Mouse (Mus musculus): ENCODE measurements around the gene Pold3.

Pold3 gene

DNA sequence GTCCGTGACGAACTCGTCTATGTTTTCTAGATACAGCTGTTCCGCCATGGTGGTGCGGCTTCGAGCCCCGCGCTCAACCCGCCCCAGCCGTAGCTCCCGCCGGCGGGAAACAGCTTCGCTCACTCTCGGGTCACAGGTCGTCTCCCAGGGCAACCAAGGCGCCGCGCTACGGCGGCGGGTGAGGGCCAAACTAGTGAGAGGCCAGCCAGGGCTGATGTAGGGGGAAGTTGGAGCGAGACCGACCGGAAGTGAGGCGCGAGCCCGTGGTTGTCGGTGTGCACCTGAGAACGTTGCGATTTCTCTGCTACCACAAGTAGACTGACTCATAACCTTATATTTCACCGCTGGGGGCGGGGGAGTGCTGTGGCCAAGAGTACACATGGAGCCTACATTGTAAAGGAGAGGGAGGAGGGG is at the start of gene Pold3:
TSS of gene Pold3 (minus strand) at position 190 of the 414 bp plus-strand sequence.
- CTCF ChIA-PET = interaction anchor here (0.8 kb wide), 1 partner anchor 247 kb away, joined by 16 read pairs; no protein-coding TSS in a partner anchor

- CTCF ChIA-PET = no interaction called here
Observed at GRCm38 (mm10) chr7:100170756-100171155, 49.4 kb upstream of the Pold3 start.

GRCm38 (mm10) chr7:100168654-100169053 is 47.3 kb upstream of the Pold3 start:
- CTCF ChIA-PET = no interaction called here

DNA sequence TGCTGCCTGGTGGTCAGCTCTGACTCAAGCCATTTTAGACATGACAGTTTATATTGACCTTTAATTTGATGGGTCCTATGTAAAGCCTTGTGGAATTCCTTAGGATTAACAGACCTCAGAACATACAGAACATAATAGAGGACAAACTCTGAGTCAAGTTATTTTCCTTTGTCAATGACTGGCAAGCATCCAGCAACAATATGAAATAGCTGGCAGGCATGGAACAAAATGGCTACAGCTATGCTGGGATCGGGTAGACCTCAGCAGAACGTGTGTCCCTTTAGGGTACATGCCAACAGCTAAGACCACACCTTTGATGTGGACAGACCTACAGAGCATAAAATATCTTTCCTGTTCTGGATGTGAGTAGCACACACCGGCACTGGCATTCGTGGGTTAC is 42.1 kb upstream of the Pold3 start:
- CTCF ChIA-PET = interaction anchor here (0.6 kb wide), 1 partner anchor 547 kb away, joined by 4 read pairs; no protein-coding TSS in a partner anchor

- CTCF ChIA-PET = no interaction called here
Observed at GRCm38 (mm10) chr7:100160006-100160405, 38.6 kb upstream of the Pold3 start.

DNA sequence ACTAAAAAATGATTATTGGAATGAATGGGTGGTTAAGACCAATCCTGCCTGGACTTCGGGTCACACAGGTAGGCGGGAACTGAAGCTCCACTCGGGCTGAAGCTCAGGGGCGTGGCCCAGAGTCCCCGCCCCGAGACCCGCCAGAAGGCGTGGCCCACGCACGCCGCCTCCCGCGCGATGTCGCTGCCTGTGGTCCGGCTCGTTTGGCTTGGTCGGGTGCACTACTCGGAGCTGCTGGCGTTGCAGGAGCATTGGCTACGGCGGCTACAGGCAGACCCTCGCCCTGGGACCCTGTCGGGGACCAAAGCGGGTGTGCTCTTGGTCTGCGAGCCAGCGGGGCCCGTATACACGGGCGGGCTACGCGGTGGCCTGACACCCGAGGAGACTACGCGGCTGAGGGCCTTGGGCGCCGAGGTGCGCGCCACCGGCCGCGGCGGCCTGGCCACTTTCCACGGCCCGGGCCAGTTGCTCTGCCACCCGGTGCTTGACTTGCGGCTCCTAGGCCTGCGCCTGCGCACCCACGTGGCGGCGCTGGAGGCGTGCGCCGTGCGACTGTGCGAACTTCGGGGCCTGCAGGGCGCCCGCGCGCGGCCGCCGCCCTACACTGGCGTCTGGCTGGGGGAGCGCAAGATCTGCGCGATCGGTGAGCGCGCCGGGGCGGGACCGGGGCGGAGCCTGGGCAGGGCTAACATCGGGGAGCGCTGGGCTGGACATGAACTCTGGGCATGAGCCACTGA is 37.9 kb upstream of the Pold3 start, which contains the start of gene Lipt2:
TSS of gene Lipt2 (plus strand) at position 173 of the 737 bp plus-strand sequence.
- CTCF ChIA-PET = no interaction called here

GRCm38 (mm10) chr7:100157669-100158068 is 36.3 kb upstream of the Pold3 start:
- CTCF ChIA-PET = no interaction called here

- CTCF ChIA-PET = no interaction called here
Observed at GRCm38 (mm10) chr7:100150626-100151025, 29.3 kb upstream of the Pold3 start.

GRCm38 (mm10) chr7:100150086-100150485 is 28.7 kb upstream of the Pold3 start:
- CTCF ChIA-PET = no interaction called here

DNA sequence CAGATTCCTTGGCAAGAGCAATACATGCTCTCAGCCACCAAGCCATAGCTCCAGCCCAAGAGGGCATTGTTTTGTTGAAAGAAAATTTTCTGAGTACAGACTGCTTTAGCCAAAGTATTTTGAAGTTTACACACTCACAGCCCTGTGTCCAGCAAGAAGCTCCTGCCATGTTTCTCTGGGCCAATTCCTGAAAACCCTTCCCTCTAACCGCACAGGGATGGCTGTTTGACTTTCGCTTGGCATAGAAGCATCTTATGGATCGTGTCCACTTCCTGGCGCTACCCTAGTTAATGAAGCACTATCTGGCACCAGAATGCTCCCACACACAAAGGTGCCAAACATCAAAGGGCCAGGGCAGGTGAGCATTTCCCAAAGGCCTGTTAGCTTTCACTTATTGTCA is 27.2 kb upstream of the Pold3 start:
- CTCF ChIA-PET = no interaction called here

DNA sequence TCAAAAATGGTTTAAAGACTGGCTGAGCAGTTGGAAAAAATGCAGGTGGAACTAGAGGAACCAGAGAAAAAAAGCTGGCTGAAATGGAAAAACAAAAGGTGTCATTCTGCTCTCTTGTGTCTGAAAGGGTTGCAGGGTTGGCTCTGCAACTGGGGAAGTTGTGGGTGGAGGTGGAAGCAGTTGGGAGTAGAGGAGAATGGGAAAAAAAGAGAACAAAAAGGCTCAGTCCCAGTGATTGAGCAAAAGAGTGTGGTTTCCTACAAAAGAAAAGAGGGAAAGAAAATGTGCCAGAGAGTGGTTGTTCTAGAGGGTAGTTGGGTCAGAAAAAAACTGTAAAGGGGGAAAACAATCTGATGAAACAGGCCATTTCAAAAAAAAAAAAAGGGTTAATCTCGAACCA is 19.2 kb upstream of the Pold3 start:
- CTCF ChIA-PET = no interaction called here

DNA sequence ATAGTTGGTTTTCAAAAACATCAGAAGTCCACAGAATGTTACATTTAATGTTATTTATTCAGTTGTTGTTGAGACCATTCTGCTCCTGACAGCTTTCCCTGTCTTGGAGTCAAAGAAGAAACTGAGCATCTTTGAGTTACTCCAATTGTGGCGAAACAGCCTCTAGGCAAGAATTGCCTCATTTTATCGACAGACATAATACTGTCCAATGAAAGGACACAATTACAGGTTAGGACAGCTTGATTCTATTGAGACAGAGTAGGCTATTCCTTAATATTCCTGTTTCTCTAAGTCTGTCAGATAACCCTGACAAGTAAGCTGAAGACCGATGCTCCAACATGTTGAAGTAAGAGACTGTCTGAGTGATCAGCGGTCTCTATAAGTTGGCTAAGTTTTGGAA is 16.7 kb upstream of the Pold3 start:
- CTCF ChIA-PET = no interaction called here

- CTCF ChIA-PET = no interaction called here
Observed at GRCm38 (mm10) chr7:100137038-100137437, 15.7 kb upstream of the Pold3 start.

DNA sequence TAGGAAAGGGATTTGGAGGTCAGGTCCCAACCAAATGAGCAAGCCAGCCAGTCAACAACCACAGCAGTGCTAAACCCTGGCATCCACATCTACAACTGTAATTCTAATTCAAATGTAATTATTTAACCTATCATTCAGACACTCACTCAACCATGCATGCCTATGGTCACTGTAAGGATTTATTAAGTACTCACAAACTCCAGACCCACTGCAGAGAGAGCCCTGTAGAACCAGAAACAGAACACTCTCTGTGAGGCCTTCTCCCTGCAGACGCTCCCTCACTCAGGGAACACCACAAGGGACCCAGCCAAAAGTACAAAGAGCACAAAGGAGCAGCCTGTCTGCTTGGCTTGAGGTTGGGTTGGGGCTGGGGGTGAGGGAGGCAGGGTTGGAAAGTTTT is 11.0 kb upstream of the Pold3 start:
- CTCF ChIA-PET = no interaction called here

- CTCF ChIA-PET = interaction anchor here (0.7 kb wide), 1 partner anchor 98 kb away, joined by 3 read pairs; no protein-coding TSS in a partner anchor
Observed at GRCm38 (mm10) chr7:100130592-100130991, 9.2 kb upstream of the Pold3 start.

DNA sequence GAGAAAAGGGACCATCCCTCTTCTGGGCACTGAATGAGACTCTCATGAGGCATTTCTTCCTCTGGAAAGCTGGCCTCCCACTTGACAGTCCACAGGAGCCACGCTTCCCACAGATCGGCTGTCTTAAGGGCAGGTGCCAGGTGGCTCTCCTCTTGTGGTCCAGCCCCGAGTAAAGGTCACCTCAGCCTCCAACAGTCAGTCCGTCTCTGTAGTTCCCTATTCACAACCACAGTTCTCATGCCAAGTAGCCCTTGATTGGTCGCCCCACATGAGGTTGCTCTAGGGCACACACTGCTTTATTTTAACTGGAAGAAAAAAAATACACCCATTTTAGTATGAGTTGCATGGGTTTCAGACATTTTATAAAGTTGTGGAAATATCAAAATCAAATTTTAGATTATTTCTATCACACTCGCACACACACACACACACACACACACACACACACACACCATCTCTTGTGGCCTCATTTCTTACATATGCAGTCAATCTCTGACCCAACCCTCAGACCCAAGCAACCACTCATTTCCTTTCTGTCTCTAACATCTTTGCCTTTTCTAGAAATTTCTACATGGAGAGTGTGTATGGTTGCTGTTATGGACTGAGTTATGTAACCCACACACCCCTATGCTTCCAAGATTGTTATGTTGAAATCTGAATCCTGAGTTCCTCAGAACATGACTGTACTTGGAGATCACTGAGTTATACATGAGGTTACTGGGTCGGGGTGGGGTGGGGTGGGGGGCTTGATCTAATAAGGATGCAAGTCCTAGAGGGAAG is 7.1 kb upstream of the Pold3 start:
- CTCF ChIA-PET = no interaction called here

DNA sequence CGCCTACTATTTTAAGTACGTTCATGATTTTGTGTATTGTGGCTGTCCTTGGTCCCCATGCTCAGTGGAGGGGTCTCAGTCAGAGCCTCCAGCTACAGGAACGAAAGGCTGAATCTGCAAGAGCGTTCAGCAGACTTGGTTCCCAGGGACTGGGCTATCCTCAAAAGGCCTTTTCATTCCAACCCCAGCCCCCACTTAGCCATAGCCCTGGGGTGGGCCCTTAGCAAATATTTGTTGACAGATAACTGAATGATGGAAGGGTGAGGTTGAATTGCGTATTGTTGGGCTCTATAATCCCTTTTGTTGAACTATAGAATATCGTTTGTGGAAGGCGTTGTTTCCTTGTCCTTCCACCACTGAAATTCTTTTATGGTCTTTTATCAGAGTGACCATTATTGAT is 5.1 kb upstream of the Pold3 start:
- CTCF ChIA-PET = no interaction called here

- CTCF ChIA-PET = interaction anchor here (0.7 kb wide), 1 partner anchor 12 kb away, joined by 3 read pairs; no protein-coding TSS in a partner anchor
Observed at GRCm38 (mm10) chr7:100125166-100125565, 3.8 kb upstream of the Pold3 start.

DNA sequence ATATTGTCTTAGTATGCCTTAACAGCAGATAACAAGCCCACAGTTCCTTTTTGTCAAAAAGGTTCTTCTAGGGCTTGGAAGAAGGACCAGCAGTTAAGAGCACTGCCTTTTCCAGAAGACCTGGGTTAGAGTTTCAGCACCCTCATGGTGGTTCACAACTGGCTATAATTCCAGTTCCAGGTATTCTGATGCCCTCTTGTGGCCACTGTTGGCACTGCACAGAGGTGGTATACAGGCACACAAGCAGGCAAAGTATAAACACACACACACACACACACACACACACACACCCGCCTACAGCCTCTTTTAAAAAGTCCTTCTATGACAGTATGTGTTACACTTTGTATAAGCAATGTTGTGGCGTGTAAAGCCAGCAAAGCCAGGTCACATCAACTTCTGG is 2.8 kb upstream of the Pold3 start:
- CTCF ChIA-PET = no interaction called here

- CTCF ChIA-PET = interaction anchor here (0.6 kb wide), 1 partner anchor 1490 kb away, joined by 3 read pairs; no protein-coding TSS in a partner anchor
Observed at GRCm38 (mm10) chr7:100123486-100123885, 2.1 kb upstream of the Pold3 start.

GRCm38 (mm10) chr7:100120791-100121261 is 539 bp downstream of the Pold3 start:
- CTCF ChIA-PET = no interaction called here

DNA sequence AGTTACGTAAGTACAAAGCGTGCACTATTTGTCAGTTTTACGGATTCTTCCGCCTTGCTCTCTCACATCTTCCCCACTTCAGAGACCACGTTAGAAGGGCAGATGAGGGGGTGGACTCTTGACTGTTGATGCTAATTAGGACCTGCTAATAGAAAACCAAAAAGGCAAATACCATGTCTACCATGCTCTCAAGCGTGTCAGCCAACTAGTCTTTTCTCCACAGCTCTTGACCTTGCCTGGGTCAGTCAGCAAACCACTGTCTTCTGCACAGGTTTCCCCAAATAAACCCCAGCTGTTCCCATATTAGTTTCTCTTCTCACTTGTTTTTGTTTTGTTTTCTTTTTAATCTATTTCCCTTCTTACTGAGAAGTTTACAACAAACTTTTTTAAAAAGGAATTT is 7.1 kb downstream of the Pold3 start:
- CTCF ChIA-PET = no interaction called here

DNA sequence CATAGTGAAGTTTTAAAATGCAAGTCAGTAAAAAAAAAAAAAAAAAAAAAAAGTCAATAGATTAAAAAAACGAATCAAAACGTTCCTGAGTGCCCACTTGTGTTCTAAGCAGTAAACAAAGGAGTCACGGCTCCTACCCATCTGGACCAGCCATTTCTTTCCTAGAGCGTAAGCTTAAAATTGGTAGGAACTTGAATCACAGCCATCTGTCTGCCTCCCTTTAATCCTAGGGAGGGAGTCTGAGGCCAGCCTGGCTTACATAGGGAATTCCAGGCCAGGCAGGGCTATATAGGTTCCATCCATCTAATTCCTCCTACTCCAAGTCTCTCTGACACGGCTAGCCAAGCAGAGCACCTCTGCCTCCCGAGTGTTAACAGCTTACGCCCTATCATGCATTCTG is 7.5 kb downstream of the Pold3 start:
- CTCF ChIA-PET = interaction anchor here (0.6 kb wide), 1 partner anchor 11 kb away, joined by 3 read pairs; no protein-coding TSS in a partner anchor
